Mouse (Mus musculus) megakaryocyte, embryonic 14.5 days (primary cell): Measurements from ENCODE around the gene Shroom2.

Experiments
- FLI1 ChIP-seq: IDR thresholded peaks from 2 replicates; pipeline ENCODE4 v1.6.1; 2012; ENCODE audit warnings: low read length, inconsistent platforms, mixed read lengths
- GATA1 ChIP-seq: IDR thresholded peaks from 3 replicates; pipeline ENCODE4 v1.6.1; 2012; ENCODE audit warnings: mixed read lengths, low read length, inconsistent platforms, borderline replicate concordance

DNA sequence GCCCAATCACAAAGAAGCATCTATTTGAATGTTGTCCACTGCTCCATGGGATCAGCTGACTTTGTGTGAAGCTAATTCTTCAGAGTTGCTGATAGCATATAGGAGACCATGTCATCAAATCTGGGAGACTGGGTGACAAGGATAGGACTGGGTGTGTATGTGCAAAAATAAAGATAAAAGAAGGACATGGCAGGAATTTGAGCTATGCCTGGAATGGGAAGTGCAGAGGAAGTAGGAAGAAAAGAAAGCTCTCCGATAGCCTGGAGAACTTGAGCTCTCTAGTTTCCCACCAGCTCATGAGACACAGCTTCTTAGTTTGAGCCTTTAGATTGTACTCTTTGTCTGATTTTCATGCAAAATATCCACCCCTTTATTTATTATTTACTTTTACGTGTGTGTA lies 19.3 kb upstream of the Shroom2 start:
- TF ChIP-seq GATA1, result no peak
- TF ChIP-seq FLI1, result no peak
